Mouse (Mus musculus): Measurements from ENCODE around the gene Xylt1. TPM values are rescaled to one million over a fixed set of nuclear protein-coding genes. Genes with fewer than 3 reads are reported as not detected.

Gene Xylt1
- polyA plus RNA-seq, 1 experiment from 2014 or later = 2.5 TPM

- Histone ChIP-seq H3K27ac (ENCODE audit: low read length) (no peak overlapping the region), H3K9me3 (replicated peaks; ENCODE audit: control insufficient read depth, low read length, poor library complexity, severe bottlenecking) (no peaks in the 10 kb centered on the region), H3K9ac (ENCODE audit: low read depth, low read length) (no peak overlapping the region), H3K27me3 (ENCODE audit: control insufficient read depth, insufficient read depth, low read depth, low read length) (no peaks in the 10 kb centered on the region), H3K4me2 (ENCODE audit: low read length) (no peak overlapping the region), H3K36me3 (ENCODE audit: control insufficient read depth, insufficient read depth, low read length) (no peaks in the 10 kb centered on the region; the same call in 1 of the 2 replicates), H3K4me1 (ENCODE audit: control insufficient read depth, insufficient read depth, low read length) (no peaks in the 10 kb centered on the region; the same call in 1 of the 2 replicates), H3K4me3 (ENCODE audit: low read depth, low read length) (no peak overlapping the region)
- WGBS = 96% methylated on average over 2 of the region's 2 CpGs
- ATAC-seq = no peak
These were observed 213.4 kb downstream of the Xylt1 start for GRCm38 (mm10) chr7:117594191-117594590.

- H3K27ac ChIP-seq (ENCODE audit: low read length) = no peak overlapping the region
- H3K36me3 ChIP-seq (ENCODE audit: control insufficient read depth, insufficient read depth, low read length) = no peaks in the 10 kb centered on the region; the same call in 1 of the 2 replicates
- WGBS = 82% methylated on average over 12 of the region's 12 CpGs
- H3K9ac ChIP-seq (ENCODE audit: low read depth, low read length) = no peak overlapping the region
- no peak overlapping the region for H3K4me2 ChIP-seq (ENCODE audit: low read length)
- no peaks in the 10 kb centered on the region for H3K9me3 ChIP-seq (replicated peaks; ENCODE audit: control insufficient read depth, low read length, poor library complexity, severe bottlenecking)
- H3K4me1 ChIP-seq (ENCODE audit: control insufficient read depth, insufficient read depth, low read length) = no peaks in the 10 kb centered on the region
- no peak for ATAC-seq
- H3K4me3 ChIP-seq (ENCODE audit: low read depth, low read length) = no peak overlapping the region
- no peaks in the 10 kb centered on the region for H3K27me3 ChIP-seq (ENCODE audit: control insufficient read depth, insufficient read depth, low read depth, low read length)
These were observed 214.4 kb downstream of the Xylt1 start for GRCm38 (mm10) chr7:117595029-117595695.

DNA sequence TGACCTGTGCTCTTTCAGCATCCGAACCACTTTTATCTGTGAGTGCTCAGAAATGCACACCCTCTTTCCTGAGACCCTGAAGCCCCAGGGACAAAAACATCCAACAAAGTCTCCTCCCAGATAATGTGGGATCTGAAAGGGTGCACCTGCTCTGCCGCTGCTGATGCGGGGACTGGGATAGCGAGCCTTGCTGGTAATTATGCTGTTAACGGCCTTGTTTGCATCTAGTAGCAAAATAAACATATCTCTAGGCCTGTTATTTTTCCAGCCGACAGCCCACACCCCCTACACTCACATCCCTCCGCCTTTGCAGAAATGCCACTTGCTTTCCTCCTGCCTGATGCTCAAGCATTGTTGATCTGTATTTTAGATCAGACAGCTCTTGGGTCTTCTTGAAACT lies 219.7 kb downstream of the Xylt1 start:
- Histone ChIP-seq H3K9me3 (replicated peaks; ENCODE audit: control insufficient read depth, low read length, poor library complexity, severe bottlenecking) (no peaks in the 10 kb centered on the region), H3K36me3 (ENCODE audit: control insufficient read depth, insufficient read depth, low read length) (no peaks in the 10 kb centered on the region), H3K27me3 (ENCODE audit: control insufficient read depth, insufficient read depth, low read depth, low read length) (no peaks in the 10 kb centered on the region), H3K4me3 (ENCODE audit: low read depth, low read length) (no peak overlapping the region), H3K4me1 (ENCODE audit: control insufficient read depth, insufficient read depth, low read length) (no peaks in the 10 kb centered on the region), H3K27ac (ENCODE audit: low read length) (no peak overlapping the region), H3K9ac (ENCODE audit: low read depth, low read length) (no peak overlapping the region), H3K4me2 (ENCODE audit: low read length) (no peak overlapping the region)
- 36% methylated on average over 7 of the region's 7 CpGs for WGBS
- ATAC-seq = no peak

DNA sequence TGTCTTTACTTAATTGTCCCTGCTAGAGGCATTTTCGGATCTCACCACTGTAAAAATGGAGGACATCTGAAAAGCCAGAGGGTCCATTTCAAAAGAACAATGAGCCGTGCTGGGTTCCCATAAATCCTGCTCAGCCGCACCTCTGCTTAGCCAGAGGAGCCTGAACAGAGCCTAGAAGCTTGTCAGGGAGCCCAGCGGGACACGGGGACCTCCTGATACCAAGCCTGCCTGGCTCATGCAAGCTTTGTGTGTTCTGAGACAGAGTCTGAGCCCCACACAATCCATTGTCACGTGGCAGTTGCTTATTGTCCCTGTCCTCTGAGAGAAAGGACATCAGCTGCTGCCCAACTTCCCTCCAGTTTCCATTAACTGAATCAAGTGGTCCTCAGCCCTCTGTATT lies 229.7 kb downstream of the Xylt1 start:
- no peak for ATAC-seq
- H3K27me3 ChIP-seq (ENCODE audit: control insufficient read depth, insufficient read depth, low read depth, low read length) = no peaks in the 10 kb centered on the region
- WGBS = 23% methylated on average over 6 of the region's 6 CpGs
- H3K4me2 ChIP-seq (ENCODE audit: low read length) = no peak overlapping the region
- H3K9ac ChIP-seq (ENCODE audit: low read depth, low read length) = no peak overlapping the region
- no peaks in the 10 kb centered on the region for H3K36me3 ChIP-seq (ENCODE audit: control insufficient read depth, insufficient read depth, low read length)
- H3K4me1 ChIP-seq (ENCODE audit: control insufficient read depth, insufficient read depth, low read length) = peaks cover 3% of the 10 kb centered on the region; the same call in 1 of the 2 replicates
- no peaks in the 10 kb centered on the region for H3K9me3 ChIP-seq (replicated peaks; ENCODE audit: control insufficient read depth, low read length, poor library complexity, severe bottlenecking)
- H3K27ac ChIP-seq (ENCODE audit: low read length) = no peak overlapping the region
- no peak overlapping the region for H3K4me3 ChIP-seq (ENCODE audit: low read depth, low read length)

DNA sequence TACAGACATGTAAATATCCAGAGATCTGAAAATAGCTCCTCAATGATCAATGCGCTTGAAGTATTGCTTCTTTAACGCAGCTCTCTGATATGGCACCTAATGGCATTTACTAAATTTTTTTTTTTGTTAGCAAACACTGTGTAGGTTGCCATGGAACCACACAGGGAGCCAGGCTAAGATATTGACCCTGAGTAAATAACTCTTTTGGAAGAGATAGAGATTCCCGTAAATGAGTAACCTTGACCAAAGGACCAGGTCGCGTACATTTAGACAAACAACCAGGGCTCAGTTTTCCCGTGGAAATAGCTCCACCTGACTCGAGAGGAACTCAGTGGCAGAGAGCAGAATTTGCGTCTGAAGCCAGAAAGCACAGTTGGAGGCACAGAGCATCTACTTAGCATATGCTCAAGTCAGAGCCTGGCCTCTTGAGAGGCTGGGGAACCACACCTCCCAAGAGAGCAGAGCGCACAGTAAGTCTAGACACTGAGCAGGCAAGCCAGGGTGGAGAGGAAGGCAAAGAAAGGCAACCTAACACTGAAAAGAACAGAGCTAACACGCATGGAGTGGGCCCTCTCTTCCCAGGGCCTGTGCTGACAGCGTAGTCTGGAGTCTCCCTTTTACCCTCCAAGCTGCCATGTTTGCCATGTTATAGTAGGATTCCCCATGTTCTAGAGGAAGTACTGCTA lies 232.2 kb downstream of the Xylt1 start:
- 71% methylated on average over 11 of the region's 11 CpGs for WGBS

DNA sequence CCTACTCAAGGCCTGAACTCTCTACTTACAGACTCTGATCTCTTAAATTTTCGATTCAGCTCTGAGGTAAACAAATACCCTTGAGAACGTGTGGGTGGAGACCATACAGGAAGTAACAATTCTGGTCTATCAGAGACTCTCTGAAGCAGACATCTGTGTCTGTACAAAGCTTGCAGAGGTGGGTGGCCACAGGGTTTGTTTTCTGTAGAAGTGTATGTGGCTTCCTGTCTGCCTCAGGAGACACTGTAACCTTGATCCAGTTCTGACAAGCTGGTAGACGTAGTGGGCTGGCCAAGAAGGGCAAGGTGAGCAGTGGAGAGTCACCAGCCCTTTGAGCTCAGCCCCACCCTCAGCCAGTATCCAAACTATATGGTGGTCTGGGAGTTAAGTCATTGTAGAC lies 233.0 kb downstream of the Xylt1 start:
- WGBS = 75% methylated on average over 3 of the region's 3 CpGs
- no peak for ATAC-seq

More for the DNA sequence above, 232.2 kb downstream of the Xylt1 start:
- H3K27me3 ChIP-seq (ENCODE audit: control insufficient read depth, insufficient read depth, low read depth, low read length) = no peaks in the 10 kb centered on the region
- H3K36me3 ChIP-seq (ENCODE audit: control insufficient read depth, insufficient read depth, low read length) = no peaks in the 10 kb centered on the region
- H3K4me1 ChIP-seq (ENCODE audit: control insufficient read depth, insufficient read depth, low read length) = peaks cover 3% of the 10 kb centered on the region; the same call in 1 of the 2 replicates
- no peak overlapping the region for H3K27ac ChIP-seq (ENCODE audit: low read length)
- no peak overlapping the region for H3K4me3 ChIP-seq (ENCODE audit: low read depth, low read length)
- no peak overlapping the region for H3K4me2 ChIP-seq (ENCODE audit: low read length)
- H3K9me3 ChIP-seq (replicated peaks; ENCODE audit: control insufficient read depth, low read length, poor library complexity, severe bottlenecking) = no peaks in the 10 kb centered on the region
- H3K9ac ChIP-seq (ENCODE audit: low read depth, low read length) = no peak overlapping the region
- ATAC-seq = no peak

GRCm38 (mm10) chr7:117614346-117614745 lies 233.6 kb downstream of the Xylt1 start:
- no peaks in the 10 kb centered on the region for H3K27me3 ChIP-seq (ENCODE audit: control insufficient read depth, insufficient read depth, low read depth, low read length)
- no peak overlapping the region for H3K4me3 ChIP-seq (ENCODE audit: low read depth, low read length)
- H3K36me3 ChIP-seq (ENCODE audit: control insufficient read depth, insufficient read depth, low read length) = no peaks in the 10 kb centered on the region
- ATAC-seq = no peak
- peaks cover 13% of the 10 kb centered on the region; the same call in 1 of the 2 replicates for H3K4me1 ChIP-seq (ENCODE audit: control insufficient read depth, insufficient read depth, low read length)
- no peak overlapping the region for H3K4me2 ChIP-seq (ENCODE audit: low read length)
- H3K27ac ChIP-seq (ENCODE audit: low read length) = no peak overlapping the region
- H3K9ac ChIP-seq (ENCODE audit: low read depth, low read length) = no peak overlapping the region
- H3K9me3 ChIP-seq (replicated peaks; ENCODE audit: control insufficient read depth, low read length, poor library complexity, severe bottlenecking) = no peaks in the 10 kb centered on the region
- WGBS = 85% methylated on average over 2 of the region's 2 CpGs

More for the DNA sequence above, 233.0 kb downstream of the Xylt1 start:
- Histone ChIP-seq H3K36me3 (ENCODE audit: control insufficient read depth, insufficient read depth, low read length) (no peaks in the 10 kb centered on the region), H3K4me3 (ENCODE audit: low read depth, low read length) (no peak overlapping the region), H3K27me3 (ENCODE audit: control insufficient read depth, insufficient read depth, low read depth, low read length) (no peaks in the 10 kb centered on the region), H3K9me3 (replicated peaks; ENCODE audit: control insufficient read depth, low read length, poor library complexity, severe bottlenecking) (no peaks in the 10 kb centered on the region), H3K27ac (ENCODE audit: low read length) (no peak overlapping the region), H3K4me2 (ENCODE audit: low read length) (no peak overlapping the region), H3K9ac (ENCODE audit: low read depth, low read length) (no peak overlapping the region), H3K4me1 (ENCODE audit: control insufficient read depth, insufficient read depth, low read length) (peaks cover 8% of the 10 kb centered on the region; the same call in 1 of the 2 replicates)

DNA sequence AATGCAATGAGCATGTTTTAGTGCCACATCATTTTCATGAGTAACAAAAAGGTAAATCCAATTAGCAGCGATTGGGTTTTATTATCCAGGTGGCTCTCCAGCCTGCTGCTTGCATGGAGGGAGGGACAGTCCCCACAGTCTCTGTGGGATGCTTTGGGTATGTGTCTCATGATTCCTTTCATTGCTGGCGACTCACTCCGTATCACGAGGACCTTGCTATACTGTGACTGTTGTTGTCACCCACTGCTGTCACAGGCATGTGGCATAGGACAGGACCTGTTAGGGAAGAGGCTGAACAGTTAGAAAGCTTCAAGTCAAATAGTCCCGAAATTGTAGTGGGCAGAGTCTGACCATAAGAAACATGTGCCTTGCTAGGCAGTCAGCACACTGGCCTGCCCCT lies 234.1 kb downstream of the Xylt1 start:
- 80% methylated on average over 5 of the region's 5 CpGs for WGBS
- H3K36me3 ChIP-seq (ENCODE audit: control insufficient read depth, insufficient read depth, low read length) = no peaks in the 10 kb centered on the region
- no peak for ATAC-seq
- no peak overlapping the region for H3K4me2 ChIP-seq (ENCODE audit: low read length)
- H3K9me3 ChIP-seq (replicated peaks; ENCODE audit: control insufficient read depth, low read length, poor library complexity, severe bottlenecking) = no peaks in the 10 kb centered on the region
- no peak overlapping the region for H3K9ac ChIP-seq (ENCODE audit: low read depth, low read length)
- no peak overlapping the region for H3K4me3 ChIP-seq (ENCODE audit: low read depth, low read length)
- no peaks in the 10 kb centered on the region for H3K27me3 ChIP-seq (ENCODE audit: control insufficient read depth, insufficient read depth, low read depth, low read length)
- H3K4me1 ChIP-seq (ENCODE audit: control insufficient read depth, insufficient read depth, low read length) = peaks cover 13% of the 10 kb centered on the region; the same call in 1 of the 2 replicates
- H3K27ac ChIP-seq (ENCODE audit: low read length) = no peak overlapping the region

- no peak overlapping the region for H3K27ac ChIP-seq (ENCODE audit: low read length)
- no peaks in the 10 kb centered on the region for H3K36me3 ChIP-seq (ENCODE audit: control insufficient read depth, insufficient read depth, low read length)
- H3K9ac ChIP-seq (ENCODE audit: low read depth, low read length) = no peak overlapping the region
- WGBS = 79% methylated on average over 5 of the region's 5 CpGs
- H3K27me3 ChIP-seq (ENCODE audit: control insufficient read depth, insufficient read depth, low read depth, low read length) = no peaks in the 10 kb centered on the region
- H3K4me3 ChIP-seq (ENCODE audit: low read depth, low read length) = no peak overlapping the region
- no peak for ATAC-seq
- no peak overlapping the region for H3K4me2 ChIP-seq (ENCODE audit: low read length)
- H3K9me3 ChIP-seq (replicated peaks; ENCODE audit: control insufficient read depth, low read length, poor library complexity, severe bottlenecking) = no peaks in the 10 kb centered on the region
- H3K4me1 ChIP-seq (ENCODE audit: control insufficient read depth, insufficient read depth, low read length) = peaks cover 9% of the 10 kb centered on the region; the same call in 1 of the 2 replicates
These were observed 235.5 kb downstream of the Xylt1 start for GRCm38 (mm10) chr7:117616277-117616676.
